Mouse (Mus musculus): ENCODE measurements around the gene Arid3c. TPM values are rescaled to one million over a fixed set of nuclear protein-coding genes. Genes with fewer than 3 reads are reported as not detected.
A peak's percentile ranks its signal among the peaks of the same experiment; 100 is the strongest.
"Not testable (repeated sequence)": the region's sequence is repeated elsewhere in the genome, so short reads cannot be mapped to it uniquely, and the experiment has no call there.

Gene Arid3c
- polyA plus RNA-seq, 1 experiment from 2014 or later = not detected

DNA sequence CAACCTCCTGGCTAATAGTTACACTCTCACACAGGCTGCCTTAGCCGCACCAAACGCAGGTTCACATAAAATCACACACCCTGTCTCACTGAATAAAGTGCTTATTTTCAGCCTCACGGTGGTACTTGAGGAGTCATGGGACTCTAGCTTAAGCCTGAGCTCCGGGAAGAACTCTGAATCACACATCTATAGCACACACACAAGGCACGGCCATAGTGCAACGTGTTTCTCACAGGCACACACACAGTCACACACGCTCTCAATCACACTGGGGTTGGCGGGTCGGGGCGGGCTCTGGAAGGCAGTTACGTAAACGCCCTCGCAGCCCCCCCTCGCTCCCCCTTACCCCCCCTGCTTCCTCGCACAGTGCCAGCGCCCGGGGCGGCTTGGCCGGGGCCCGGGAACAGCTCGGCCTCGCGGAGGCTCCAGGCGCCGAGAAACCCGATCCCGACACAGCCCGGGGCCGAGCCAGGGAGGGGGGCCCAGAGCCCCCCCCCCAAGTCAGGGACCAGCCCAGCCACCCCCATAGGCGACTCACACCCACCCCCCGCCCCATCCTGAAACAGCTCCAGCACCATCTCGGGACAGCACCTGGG is 32.4 kb downstream of the Arid3c start:
- not testable (repeated sequence) for H3K9me3 ChIP-seq; H3K4me3 ChIP-seq (replicated peaks); ATAC-seq; H3K27me3 ChIP-seq (replicated peaks); H3K36me3 ChIP-seq; H3K4me1 ChIP-seq (replicated peaks); H3K27ac ChIP-seq; H3K9ac ChIP-seq
- peak overlapping the region; percentile 31; the same call in 1 of the 2 replicates for H3K4me2 ChIP-seq (replicated peaks)
- 8% methylated on average over 27 of the region's 32 CpGs for WGBS

DNA sequence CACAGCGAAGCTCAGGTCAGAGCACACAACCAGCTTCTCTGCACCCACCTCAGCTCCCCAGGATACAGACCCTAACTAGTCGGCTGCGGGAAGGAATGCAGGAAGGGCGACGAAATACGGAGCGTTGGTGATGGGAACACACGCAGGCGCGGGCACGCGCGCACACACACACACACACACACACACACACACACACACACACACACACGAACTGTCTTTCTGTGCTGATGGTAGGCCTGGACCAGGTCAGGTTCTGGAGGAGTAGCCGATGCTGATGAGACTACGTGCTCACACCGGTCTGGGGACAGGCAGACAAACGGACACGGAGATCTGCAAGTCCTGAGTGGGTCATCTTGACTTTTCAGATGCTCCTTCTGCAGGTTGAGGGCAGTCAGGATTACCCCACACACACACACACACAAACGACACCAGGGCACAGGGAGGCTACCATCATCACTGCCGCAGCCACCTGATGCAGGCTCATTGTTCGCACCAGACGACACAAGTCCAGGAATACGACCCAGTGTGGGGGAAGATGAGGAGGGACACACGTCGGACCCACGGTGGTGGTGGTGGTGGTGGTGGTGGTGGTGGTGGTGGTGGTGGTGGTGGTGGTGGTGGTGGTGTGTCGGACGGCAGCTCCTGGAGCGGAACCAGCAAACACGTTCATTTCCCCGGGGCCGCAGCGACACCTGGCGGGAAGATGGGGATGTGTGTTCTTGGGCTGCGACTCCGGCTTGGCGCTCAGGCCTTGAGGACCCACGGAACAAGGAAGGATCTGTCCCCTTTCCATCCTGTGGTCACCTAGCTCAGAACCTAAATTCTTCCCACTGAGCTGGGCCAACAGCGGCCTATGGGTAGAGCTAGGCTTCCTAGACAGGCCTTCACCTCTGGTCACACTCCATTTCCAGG is 33.8 kb downstream of the Arid3c start, which contains the start of gene Cntfr:
Gene Cntfr, minus strand, starts transcription at position 160 of the 912 bp plus-strand sequence.
- H3K36me3 ChIP-seq; H3K4me3 ChIP-seq (replicated peaks); ATAC-seq; H3K27me3 ChIP-seq (replicated peaks); H3K9ac ChIP-seq; H3K9me3 ChIP-seq; H3K27ac ChIP-seq; H3K4me1 ChIP-seq (replicated peaks): not testable (repeated sequence)
- 9% methylated on average over 35 of the region's 40 CpGs for WGBS
- peak within 1 kb of the TSS; percentile 36 for H3K4me2 ChIP-seq (replicated peaks)

DNA sequence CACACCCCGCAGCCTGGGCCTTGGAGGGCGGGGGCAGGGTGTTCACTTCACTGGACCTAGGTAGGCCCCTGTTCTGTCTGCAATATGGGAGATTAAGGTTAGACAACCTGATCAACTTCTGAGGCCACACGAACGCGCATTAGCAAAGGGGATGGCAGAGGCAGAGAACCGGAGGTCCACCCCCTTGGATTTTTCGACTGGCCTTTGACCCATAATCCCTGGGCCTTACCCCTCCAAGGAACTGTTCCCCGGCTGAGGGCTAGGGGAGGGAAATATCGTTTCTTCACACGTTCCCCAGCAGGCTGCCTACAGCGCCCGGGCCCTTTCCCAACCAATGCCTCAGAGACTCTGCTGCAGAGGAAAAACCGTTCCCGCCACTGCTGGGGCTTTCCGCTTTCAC is 34.5 kb downstream of the Arid3c start:
- H3K36me3 ChIP-seq; H3K27me3 ChIP-seq (replicated peaks); H3K9ac ChIP-seq; ATAC-seq; H3K27ac ChIP-seq; H3K9me3 ChIP-seq; H3K4me2 ChIP-seq (replicated peaks); H3K4me1 ChIP-seq (replicated peaks); H3K4me3 ChIP-seq (replicated peaks): not testable (repeated sequence)
- 15% methylated on average over 15 of the region's 15 CpGs for WGBS

DNA sequence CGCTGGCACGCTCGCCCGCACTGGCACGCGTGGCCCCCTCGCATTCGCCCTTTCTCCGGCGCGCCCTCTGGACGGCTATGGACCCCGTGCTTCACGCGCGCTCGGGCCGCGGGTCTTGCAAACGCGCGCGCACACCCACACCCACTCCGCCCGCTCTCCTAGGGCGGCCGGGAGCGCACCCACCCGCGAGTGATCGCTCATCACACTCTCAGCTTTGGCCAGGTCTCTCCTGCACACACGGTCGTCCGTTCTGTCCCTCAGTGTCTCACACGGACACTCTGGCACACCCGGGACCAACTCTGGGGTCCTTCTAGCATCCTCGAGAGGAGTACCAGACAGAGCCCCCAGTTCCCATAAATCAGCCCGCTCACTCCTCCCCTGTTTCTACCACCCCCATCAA is 35.1 kb downstream of the Arid3c start:
- ATAC-seq; H3K4me1 ChIP-seq (replicated peaks); H3K27ac ChIP-seq; H3K27me3 ChIP-seq (replicated peaks); H3K36me3 ChIP-seq; H3K4me3 ChIP-seq (replicated peaks); H3K9ac ChIP-seq; H3K9me3 ChIP-seq: not testable (repeated sequence)
- 0 out of 2 replicates have a peak overlapping the region, but pooled peaks have one; percentile 36 for H3K4me2 ChIP-seq (replicated peaks)
- WGBS = 7% methylated on average over 17 of the region's 38 CpGs

DNA sequence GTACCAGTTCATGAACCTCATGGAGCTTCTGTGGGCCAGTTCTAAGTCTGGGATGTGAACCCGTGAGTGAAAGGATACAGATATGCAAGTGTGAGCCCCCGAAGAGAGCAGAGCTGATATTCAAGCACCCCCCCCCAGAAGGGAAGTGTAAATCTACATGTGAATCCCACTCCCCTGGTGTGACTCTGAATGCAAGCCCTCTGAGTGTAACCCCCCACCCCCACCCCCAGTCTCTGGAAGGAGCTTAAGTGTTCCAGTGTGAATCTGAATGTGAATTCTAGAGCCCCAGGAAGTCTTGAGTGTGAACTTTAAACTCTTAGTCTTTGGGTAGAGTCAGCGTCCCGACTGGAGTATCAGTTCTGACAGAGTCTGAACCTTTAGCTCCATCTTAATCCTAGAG is 37.4 kb downstream of the Arid3c start:
- not testable (repeated sequence) for H3K27ac ChIP-seq; H3K4me2 ChIP-seq (replicated peaks); H3K4me1 ChIP-seq (replicated peaks); H3K27me3 ChIP-seq (replicated peaks); H3K9me3 ChIP-seq; H3K4me3 ChIP-seq (replicated peaks); ATAC-seq; H3K36me3 ChIP-seq; H3K9ac ChIP-seq
- WGBS = 17% methylated on average over 4 of the region's 4 CpGs

DNA sequence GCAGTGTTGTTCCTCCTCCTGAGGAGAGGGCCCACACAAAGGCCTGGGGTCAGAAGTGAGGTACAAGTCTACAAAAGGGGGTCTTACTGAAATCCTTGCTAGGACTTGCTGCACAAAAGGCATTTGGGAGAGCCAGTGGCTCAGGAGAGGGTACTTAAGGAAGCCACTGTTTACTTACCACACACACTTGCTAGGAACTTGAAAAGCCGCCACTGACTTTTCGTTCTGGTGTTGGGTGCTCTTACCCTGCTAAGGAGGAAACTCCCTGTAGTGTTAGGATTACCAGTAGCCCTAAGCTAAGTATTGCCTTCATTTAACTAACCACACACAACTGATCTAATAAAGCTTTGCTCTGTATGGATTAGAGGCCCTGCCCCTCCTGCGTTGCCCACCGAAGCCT is 40.9 kb downstream of the Arid3c start:
- not testable (repeated sequence) for H3K9ac ChIP-seq; ATAC-seq; H3K27me3 ChIP-seq (replicated peaks); H3K4me1 ChIP-seq (replicated peaks); H3K4me2 ChIP-seq (replicated peaks); H3K9me3 ChIP-seq; H3K4me3 ChIP-seq (replicated peaks); H3K36me3 ChIP-seq; H3K27ac ChIP-seq
- no CpG with 5 or more reads among the region's 4 CpGs for WGBS

DNA sequence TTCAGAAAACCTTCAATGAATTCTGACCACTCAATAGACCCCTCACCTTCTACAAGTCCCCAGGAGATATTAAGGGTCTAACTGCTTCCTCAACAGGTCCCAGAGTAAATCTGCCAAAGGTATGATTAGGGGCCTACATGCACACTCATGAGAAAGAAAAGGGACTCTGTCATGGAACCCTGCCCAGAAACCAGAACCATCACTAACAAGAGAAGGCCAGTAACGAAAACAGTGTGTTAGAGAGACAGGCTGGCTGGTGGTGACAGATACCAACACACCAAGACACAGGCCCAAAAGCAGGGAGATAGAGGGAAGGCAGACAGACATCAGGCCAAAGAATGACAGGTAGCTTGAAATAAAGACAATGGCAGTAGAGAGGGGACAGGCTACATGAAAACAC is 42.4 kb downstream of the Arid3c start:
- not testable (repeated sequence) for H3K4me2 ChIP-seq (replicated peaks); H3K27ac ChIP-seq; H3K4me1 ChIP-seq (replicated peaks); ATAC-seq; H3K27me3 ChIP-seq (replicated peaks); H3K9ac ChIP-seq; H3K36me3 ChIP-seq; H3K4me3 ChIP-seq (replicated peaks); H3K9me3 ChIP-seq
- WGBS = 77% methylated on average over 1 of the region's 1 CpGs

DNA sequence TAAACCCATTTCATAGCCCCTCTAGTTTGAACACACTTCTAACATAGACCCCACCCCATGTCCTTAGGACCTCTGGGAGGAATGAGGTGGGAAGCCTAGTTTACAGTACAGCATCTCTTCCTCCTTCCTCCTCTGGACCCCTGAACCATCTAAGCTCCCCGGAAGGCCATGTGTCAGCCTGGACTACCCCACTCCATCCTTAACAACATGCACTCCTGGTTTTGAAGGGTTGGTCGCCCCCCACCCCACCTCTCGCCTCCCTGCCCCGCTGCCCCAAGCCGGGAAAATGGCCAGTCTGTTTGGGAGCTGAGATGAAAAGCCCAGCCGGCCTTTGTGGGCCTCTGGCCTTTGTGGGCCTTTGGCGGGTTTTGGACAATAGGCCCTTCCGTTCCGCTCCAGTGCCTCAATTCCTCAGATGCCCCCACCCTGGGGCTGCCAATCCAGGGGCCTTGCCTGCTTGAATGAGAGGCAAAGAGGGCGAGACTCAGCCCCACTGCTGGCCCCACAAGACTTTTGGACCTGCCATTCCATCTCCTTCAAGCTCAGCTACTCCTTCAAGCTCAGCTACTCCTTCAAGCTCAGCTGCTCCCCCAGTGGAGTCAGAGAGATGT is 45.0 kb downstream of the Arid3c start:
- not testable (repeated sequence) for H3K9ac ChIP-seq; H3K36me3 ChIP-seq; H3K9me3 ChIP-seq; ATAC-seq; H3K27me3 ChIP-seq (replicated peaks); H3K4me2 ChIP-seq (replicated peaks); H3K27ac ChIP-seq; H3K4me3 ChIP-seq (replicated peaks)
- WGBS = 59% methylated on average over 10 of the region's 10 CpGs
- H3K4me1 ChIP-seq (replicated peaks) = peaks cover 11% of the 10 kb centered on the region; the same call in 1 of the 2 replicates

DNA sequence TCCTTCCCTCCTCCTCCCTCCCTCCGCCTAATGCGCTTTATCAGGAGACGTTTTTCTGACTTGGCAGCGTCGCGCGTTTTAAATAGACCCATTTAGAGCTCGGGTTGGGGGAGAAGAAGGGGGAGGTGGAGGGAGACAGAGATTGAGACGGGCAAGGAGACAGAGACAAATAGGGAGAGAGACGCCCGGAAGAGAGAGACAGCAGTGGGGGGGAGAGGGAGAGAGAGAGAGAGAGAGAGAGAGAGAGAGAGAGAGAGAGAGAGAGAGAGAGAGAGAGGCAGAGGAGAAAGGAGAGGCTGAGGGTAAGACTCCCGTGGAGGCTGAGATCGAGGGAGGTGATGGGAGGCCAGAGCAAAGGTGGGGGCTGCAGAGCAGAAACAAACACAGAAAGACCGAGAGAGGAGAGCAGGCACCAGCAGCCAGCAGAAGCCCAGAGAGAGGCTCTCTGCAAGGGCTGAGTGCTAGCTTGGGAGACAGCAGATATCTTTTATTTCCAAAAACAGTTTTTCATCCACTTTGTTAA is 46.0 kb downstream of the Arid3c start:
- not testable (repeated sequence) for H3K27ac ChIP-seq; H3K9ac ChIP-seq; H3K36me3 ChIP-seq; H3K27me3 ChIP-seq (replicated peaks); H3K9me3 ChIP-seq; H3K4me2 ChIP-seq (replicated peaks); H3K4me3 ChIP-seq (replicated peaks)
- WGBS = 2% methylated on average over 14 of the region's 14 CpGs
- ATAC-seq = peak; percentile 24; the same call in 1 of the 2 replicates
- peaks cover 16% of the 10 kb centered on the region; the same call in 1 of the 2 replicates for H3K4me1 ChIP-seq (replicated peaks)

DNA sequence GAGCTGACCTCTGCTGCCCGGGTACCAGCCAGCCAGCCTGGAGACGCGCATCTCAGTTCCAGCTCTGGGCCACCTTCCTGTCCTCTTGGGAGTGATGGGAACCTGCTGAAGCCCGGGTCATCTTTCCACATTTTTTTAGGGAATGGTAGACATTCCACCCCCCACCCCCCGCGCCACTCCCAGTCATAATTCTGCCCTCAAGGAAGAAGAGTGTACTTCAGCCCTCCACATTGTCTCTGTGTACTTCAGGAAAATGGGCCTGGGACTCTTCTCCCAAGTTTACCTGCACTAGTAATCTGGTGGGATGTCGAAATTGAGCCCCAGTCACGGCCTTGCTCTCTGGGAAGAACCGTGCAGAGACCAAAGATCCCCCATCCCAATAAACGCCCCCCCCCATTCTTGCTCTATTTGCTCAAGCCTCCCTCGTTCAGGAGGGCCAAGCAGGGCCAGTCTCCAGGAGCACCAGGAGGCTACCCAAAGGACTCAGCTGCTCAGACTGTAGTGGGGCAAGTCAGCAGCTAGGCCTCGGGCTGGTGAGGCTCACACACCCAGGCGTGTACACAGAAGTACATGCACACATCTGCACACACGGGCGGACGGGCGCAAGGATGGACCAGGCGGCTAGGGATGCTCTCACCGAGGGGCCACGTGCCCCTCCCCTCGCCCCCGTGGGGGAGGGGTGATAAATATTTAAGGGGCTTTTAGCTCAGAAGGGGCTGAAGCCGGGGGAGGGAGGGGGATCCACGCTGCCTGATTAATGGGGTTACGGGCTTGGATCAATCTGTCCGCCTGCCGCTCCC is 46.6 kb downstream of the Arid3c start:
- H3K9ac ChIP-seq; H3K4me3 ChIP-seq (replicated peaks); H3K27me3 ChIP-seq (replicated peaks); H3K36me3 ChIP-seq; H3K9me3 ChIP-seq: not testable (repeated sequence)
- WGBS = 6% methylated on average over 21 of the region's 27 CpGs
- peaks cover 22% of the 10 kb centered on the region; the same call in 1 of the 2 replicates for H3K4me1 ChIP-seq (replicated peaks)
- peak; percentile 32; the same call in 1 of the 2 replicates for ATAC-seq
- H3K4me2 ChIP-seq (replicated peaks) = peak overlapping the region; percentile 35; the same call in 1 of the 2 replicates
- H3K27ac ChIP-seq = 0 out of 2 replicates have a peak overlapping the region, but pooled peaks have one; percentile 36

DNA sequence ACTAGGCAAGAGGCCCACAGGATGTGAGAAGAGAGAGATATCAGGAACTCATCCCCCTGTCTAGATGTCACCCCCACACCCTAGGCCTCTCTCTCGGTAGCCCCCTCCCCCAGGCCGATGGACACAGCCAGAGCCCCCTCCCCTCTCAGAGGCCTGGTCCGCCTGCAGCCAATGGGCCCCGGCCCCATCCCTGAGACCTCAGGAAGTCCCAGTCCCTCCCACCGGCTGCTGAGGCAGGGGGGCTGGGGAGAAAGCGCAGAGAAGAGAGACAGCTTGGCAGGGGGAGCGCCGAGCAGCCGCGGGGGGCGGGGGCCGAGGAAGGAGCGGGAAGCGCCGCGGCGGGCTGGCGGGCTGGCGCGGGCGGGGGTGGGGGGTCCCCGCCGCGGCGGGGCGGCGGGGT is 47.6 kb downstream of the Arid3c start:
- H3K9me3 ChIP-seq; H3K27me3 ChIP-seq (replicated peaks); H3K36me3 ChIP-seq; H3K9ac ChIP-seq; H3K4me3 ChIP-seq (replicated peaks); H3K27ac ChIP-seq: not testable (repeated sequence)
- ATAC-seq = peak; percentile 63
- Histone ChIP-seq H3K4me2 (replicated peaks) (peak overlapping the region; percentile 49), H3K4me1 (replicated peaks) (peaks cover 31% of the 10 kb centered on the region; the same call in 1 of the 2 replicates)
- WGBS = 4% methylated on average over 9 of the region's 27 CpGs

Measured in intestine, embryonic 15.5 days (tissue).